Mouse (Mus musculus) liver, postnatal 0 days (tissue): ENCODE measurements around the gene Dag1.

Experiments used
- CTCF ChIP-seq: sonication (generic); IDR thresholded peaks from 2 replicates; pipeline ENCODE4 v1.5.1; 2016; ENCODE audit warnings: antibody characterized with exemption, low read depth
- EP300 ChIP-seq: IDR thresholded peaks from 2 replicates; pipeline ENCODE4 v1.6.1; 2016; ENCODE audit warnings: antibody characterized with exemption, low read depth, mild to moderate bottlenecking

- TF ChIP-seq CTCF (no peak), EP300 (no peak)
These were observed 45.7 kb downstream of the Dag1 start for GRCm38 (mm10) chr9:108217936-108218543.
